Mouse (Mus musculus) lung, postnatal 14 days (tissue): ENCODE measurements around the gene Ate1.
"Not testable (repeated sequence)": the region's sequence is repeated elsewhere in the genome, so short reads cannot be mapped to it uniquely, and the experiment has no call there.

Experiments
- DNase-seq: peaks from one replicate; pipeline ENCODE4 v3.0.0; 2021

Ate1 gene

GRCm38 (mm10) chr7:130394697-130395096, 125.5 kb downstream of the Ate1 start:
- no peak for DNase-seq

DNA sequence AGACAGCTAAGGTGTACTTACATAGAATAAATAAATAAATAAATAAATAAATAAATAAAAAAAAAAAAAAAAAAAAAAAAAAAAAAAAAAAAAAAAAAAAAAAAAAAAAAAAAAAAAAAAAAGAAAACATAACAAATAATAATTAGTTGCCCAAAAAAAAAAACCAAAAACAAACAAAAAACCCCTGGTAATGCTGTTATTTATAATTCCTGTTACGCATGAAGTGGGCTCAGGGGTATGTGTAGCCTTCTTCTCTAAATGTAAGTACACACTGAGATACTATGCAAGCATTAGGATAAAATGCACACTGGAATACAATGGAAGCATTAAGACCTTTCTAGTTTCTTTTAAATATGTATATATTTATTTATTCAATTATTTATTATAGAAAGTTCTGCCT, 130.1 kb downstream of the Ate1 start:
- DNase-seq = not testable (repeated sequence)

DNA sequence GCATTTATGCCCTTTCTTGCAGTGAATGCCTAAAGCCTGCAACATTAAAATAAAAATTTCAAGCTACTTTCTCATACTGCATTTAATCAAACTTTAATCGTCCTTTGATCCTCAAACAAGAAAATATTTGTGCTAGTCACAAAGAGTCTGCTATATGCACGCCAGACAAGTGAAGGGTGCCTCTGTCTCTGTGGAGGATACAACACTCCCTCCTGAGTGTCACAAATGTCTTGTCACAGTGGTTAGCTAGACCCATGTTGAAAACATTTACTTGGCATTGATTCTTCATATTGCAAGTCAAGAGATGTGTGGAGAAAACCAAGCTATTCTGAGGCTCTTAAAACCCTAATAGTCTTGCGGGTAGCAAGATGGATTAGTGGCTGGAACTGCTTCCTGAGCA, 133.9 kb downstream of the Ate1 start:
- no peak for DNase-seq

- DNase-seq = no peak
These were observed 134.4 kb downstream of the Ate1 start for GRCm38 (mm10) chr7:130385732-130386294.

- DNase-seq = no peak
These were observed 138.0 kb downstream of the Ate1 start for GRCm38 (mm10) chr7:130382126-130382525.

DNA sequence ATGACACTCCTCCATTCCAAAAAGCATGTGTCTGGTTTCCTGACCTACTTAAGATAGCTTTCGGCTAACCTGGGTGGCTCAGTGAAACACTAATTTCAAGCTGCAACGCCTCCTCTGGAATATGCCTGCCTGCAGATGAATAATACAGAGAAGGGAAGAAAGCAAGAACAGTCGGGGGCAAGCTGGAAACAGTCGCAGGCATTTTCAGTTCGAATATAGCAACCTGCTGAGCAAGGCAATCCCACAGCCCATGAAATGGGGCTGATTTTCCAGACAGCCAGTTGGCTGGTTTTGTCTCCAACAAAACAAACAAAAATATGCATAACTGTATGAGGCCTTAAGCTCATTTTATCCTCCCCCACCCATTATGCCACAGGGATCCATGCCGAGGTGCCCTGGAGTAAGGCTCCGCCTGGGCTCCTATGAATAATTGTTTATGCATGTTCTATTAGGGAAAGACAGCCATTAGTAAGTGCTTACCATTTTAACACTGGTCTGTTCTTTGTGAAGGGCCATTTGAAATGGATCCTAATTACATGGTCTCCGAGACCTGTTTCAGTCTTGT, 138.7 kb downstream of the Ate1 start:
- DNase-seq = no peak

- peak; percentile 32 for DNase-seq
These were observed 139.3 kb downstream of the Ate1 start for GRCm38 (mm10) chr7:130380769-130381355.

DNA sequence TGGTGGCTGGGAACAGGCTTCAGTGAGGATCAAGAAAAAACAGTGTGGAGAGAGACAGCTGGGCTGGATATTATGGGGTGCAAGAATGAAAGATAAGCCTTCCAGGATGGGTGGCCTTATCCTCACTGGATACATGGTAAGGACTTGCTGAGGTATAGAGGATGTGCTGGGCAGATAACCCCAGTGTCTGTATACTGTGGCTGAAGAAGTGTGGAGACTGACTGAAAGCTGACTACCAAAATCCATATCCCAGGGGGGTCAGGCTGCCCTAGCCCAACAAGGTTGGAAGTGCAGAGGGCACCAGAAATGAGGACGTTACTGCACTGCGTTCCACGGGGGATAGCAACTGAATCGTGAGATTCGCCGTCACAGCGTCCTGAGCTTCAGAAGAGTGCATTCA, 139.8 kb downstream of the Ate1 start:
- DNase-seq = no peak

DNA sequence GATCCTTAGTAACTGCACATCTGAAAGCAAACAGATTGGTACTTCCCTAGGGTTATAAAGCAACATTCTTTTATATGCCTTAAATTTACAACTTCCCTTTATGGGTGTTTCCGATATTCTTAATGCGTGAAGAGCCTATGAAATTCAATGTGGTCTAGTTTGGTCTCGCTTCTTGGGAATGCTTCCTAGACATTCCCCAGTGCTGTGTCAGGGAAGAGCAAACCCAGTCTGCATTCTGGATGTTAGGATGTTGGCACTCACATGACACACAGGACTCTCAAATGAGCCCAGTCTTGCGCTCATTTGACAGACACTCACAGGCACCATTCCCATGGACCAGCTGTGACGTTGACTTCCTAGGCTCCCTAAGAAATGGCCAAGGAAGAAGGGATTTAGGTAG, 140.3 kb downstream of the Ate1 start:
- DNase-seq = no peak

DNA sequence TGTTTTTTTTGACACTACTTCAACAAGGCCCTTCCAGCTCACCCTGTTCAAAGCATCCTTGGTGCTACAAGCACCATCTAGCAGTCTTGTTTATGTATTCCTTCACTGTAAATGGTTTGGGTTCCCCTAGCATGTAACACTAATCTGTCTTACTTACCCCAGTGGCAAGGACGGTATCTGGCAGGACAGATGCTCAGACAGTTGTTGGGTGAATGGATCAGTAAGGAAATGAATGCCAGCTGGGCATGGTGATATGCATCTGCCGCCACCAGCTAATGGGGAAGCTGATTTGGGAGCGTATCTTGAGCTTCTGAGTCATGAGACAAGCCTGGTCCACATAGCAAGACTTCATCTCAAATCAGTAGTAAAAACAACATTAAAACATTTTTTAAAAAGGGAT, 141.9 kb downstream of the Ate1 start:
- no peak for DNase-seq

- peak; percentile 1 for DNase-seq
These were observed 145.9 kb downstream of the Ate1 start for GRCm38 (mm10) chr7:130374311-130374710.

DNA sequence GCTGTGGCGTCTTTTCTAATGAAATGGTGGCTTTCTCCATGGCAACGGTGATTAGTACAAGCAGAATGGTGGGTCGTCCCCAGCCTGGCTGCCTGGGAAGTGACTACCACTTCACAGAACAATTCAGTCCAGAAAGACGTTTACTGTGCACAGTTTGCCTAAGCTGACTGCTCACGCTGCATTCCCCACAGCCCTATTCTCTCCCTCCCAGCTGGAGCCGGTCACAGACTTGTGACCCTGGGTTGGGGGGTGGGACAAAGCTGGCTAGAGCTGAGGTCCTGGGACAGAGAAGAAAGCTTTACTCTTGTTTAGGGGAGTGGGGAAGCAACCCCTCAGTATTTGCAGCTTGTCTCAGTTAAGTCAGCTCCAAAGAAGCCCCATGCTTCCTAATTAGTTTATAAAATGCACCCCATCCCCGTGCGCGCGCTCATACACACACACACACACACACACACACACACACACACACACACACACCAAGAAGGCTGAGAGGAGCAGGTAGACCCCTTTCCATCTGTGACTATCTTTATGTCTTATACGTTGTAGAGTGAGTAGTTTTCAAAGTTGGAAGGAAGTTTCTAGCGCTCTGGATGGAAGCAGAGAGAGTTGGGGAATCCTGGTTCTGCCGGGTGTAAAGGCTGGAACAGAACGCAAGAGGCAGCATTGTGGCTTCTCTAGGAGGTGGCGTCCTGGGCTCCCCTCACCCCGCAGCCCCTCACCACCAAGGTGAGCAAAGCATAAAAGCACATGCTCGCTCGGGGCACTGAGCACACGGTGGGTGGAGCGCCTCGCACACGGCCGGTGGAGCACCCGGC, 151.1 kb downstream of the Ate1 start:
- DNase-seq = no peak

DNA sequence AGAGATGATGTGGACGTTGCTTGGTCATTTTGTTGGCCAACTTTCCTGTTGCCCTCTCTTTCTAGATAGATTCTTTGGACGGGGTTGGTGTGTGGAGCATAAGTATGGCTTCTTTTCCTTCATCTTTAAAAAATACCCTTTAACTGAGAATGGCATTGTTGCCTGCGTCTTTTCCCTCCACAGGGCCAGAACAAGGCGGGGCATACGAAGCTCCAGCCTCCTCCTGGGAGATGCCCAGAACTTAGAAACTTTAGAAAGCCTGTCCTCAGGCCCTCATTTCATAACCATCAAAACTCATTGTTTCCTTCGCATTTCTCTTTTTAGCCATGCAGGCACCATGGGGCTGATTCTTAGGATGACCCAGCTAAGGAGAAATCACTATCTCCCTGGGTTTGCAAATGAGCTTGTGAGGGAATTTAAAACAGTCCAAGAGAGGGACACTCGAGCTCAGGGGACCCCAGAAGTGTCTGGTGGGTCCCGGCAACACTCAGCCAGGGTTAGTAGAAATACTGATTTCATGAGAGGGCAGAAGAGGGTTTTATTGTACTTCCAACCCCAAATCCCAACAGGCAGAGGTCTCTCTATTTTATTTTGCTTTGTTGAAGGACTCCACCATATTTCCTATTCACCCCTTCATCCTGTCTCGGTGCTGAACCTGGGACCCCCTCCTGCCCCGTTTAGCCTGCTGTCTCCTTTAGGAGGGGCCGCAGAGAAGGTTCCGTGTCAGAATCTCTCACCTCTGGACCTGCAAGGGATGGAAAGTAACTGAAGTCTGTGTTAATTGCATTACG, 151.9 kb downstream of the Ate1 start:
- DNase-seq = no peak

- no peak for DNase-seq
These were observed 152.7 kb downstream of the Ate1 start for GRCm38 (mm10) chr7:130367222-130368035.

DNA sequence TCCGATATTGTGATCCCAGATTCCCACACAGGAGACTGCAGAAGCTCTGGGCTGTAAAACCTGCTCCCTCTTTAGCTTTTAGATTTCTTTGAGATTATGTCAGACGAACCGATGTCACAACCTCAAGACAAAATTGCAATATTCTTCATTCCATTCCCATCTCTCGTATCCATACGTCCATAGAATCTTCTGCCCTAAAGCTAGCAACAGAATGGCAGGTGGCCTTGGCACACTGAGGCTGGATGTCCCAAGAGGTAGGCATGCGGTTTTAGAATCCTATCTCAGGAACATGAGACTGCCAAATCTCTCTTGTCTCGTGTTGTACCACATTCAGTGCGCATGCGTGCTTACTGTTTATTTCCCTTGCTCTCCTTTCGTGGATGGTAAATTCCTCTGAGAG, 154.5 kb downstream of the Ate1 start:
- no peak for DNase-seq
